Mouse (Mus musculus): ENCODE results near the gene Ifna12.

DNA sequence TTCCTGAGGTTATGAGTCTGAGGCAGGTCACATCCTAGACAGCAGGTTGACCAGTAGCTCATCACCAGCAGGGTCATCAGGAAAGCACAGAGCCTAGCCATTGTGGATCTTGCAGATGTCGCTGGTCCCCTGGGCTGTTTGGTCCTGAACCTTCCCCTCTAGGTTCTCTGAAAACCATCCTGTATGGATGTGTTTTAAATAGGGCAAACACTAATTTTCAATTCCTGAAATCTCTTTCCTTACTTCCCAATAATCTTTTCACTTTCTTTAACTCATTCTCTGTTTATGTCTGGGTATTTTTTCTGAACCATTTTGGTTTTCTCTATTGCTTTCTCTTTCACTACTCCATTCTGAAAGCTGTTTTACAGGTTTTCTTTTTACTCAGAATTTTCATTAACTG, 31.5 kb downstream of the Ifna12 start, which contains the start of gene Ifna14:
- TF ChIP-seq EP300 (IDR thresholded peaks at IDR 0.05; ENCODE audit: insufficient read depth, low read depth, low read length) = no peak
- TF ChIP-seq POLR2A (IDR thresholded peaks at IDR 0.05; ENCODE audit: insufficient read depth, low read depth, low read length) = no peak
- TF ChIP-seq CTCF (IDR thresholded peaks at IDR 0.05) = no peak

Measured in heart, adult 2 months (tissue).